Mouse (Mus musculus): ENCODE data around the gene Clstn3. TPM values are rescaled to one million over a fixed set of nuclear protein-coding genes. Genes with fewer than 3 reads are reported as not detected.
A peak's percentile ranks its signal among the peaks of the same experiment; 100 is the strongest.
"Not testable (repeated sequence)": the region's sequence is repeated elsewhere in the genome, so short reads cannot be mapped to it uniquely, and the experiment has no call there.

The Clstn3 gene
- polyA plus RNA-seq, 1 experiment = 4.6 TPM

- H3K4me1 ChIP-seq (ENCODE audit: control insufficient read depth, insufficient read depth, low read length) = no peaks in the 10 kb centered on the region
- no peak overlapping the region for H3K4me3 ChIP-seq (replicated peaks; ENCODE audit: control insufficient read depth, low read depth, low read length)
- TF ChIP-seq CTCF (IDR thresholded peaks at IDR 0.05; ENCODE audit: control insufficient read depth, insufficient read depth, low read length) (no peak), POLR2A (IDR thresholded peaks at IDR 0.05; ENCODE audit: borderline replicate concordance, control insufficient read depth, low read depth, low read length) (no peak)
- H3K27ac ChIP-seq (ENCODE audit: control insufficient read depth, insufficient read depth, low read depth, low read length, poor library complexity) = no peak overlapping the region
- WGBS = 87% methylated on average over 21 of the region's 21 CpGs
Measured at GRCm38 (mm10) chr6:124485414-124486144, 21.0 kb upstream of the Clstn3 start.

GRCm38 (mm10) chr6:124484851-124485250 lies 20.3 kb upstream of the Clstn3 start:
- TF ChIP-seq CTCF (IDR thresholded peaks at IDR 0.05; ENCODE audit: control insufficient read depth, insufficient read depth, low read length) = no peak
- TF ChIP-seq POLR2A (IDR thresholded peaks at IDR 0.05; ENCODE audit: borderline replicate concordance, control insufficient read depth, low read depth, low read length) = no peak
- H3K4me1 ChIP-seq (ENCODE audit: control insufficient read depth, insufficient read depth, low read length) = no peaks in the 10 kb centered on the region
- H3K27ac ChIP-seq (ENCODE audit: control insufficient read depth, insufficient read depth, low read depth, low read length, poor library complexity) = no peak overlapping the region
- 70% methylated on average over 7 of the region's 7 CpGs for WGBS
- no peak overlapping the region for H3K4me3 ChIP-seq (replicated peaks; ENCODE audit: control insufficient read depth, low read depth, low read length)

GRCm38 (mm10) chr6:124483831-124484230 lies 19.2 kb upstream of the Clstn3 start:
- H3K27ac ChIP-seq (ENCODE audit: control insufficient read depth, insufficient read depth, low read depth, low read length, poor library complexity); H3K4me1 ChIP-seq (ENCODE audit: control insufficient read depth, insufficient read depth, low read length); H3K4me3 ChIP-seq (replicated peaks; ENCODE audit: control insufficient read depth, low read depth, low read length): not testable (repeated sequence)
- WGBS = 84% methylated on average over 3 of the region's 3 CpGs

GRCm38 (mm10) chr6:124481571-124481970 lies 17.0 kb upstream of the Clstn3 start:
- peaks cover 3% of the 10 kb centered on the region for H3K4me1 ChIP-seq (ENCODE audit: control insufficient read depth, insufficient read depth, low read length)
- no peak overlapping the region for H3K27ac ChIP-seq (ENCODE audit: control insufficient read depth, insufficient read depth, low read depth, low read length, poor library complexity)
- TF ChIP-seq POLR2A (IDR thresholded peaks at IDR 0.05; ENCODE audit: borderline replicate concordance, control insufficient read depth, low read depth, low read length) = no peak
- peak; percentile 39; the same call in 1 of the 2 replicates for TF ChIP-seq CTCF (IDR thresholded peaks at IDR 0.05; ENCODE audit: control insufficient read depth, insufficient read depth, low read length)
- 40% methylated on average over 6 of the region's 6 CpGs for WGBS
- no peak overlapping the region for H3K4me3 ChIP-seq (replicated peaks; ENCODE audit: control insufficient read depth, low read depth, low read length)

- 18% methylated on average over 4 of the region's 4 CpGs for WGBS
- H3K4me1 ChIP-seq (ENCODE audit: control insufficient read depth, insufficient read depth, low read length) = peaks cover 3% of the 10 kb centered on the region
- no peak overlapping the region for H3K27ac ChIP-seq (ENCODE audit: control insufficient read depth, insufficient read depth, low read depth, low read length, poor library complexity)
- TF ChIP-seq CTCF (IDR thresholded peaks at IDR 0.05; ENCODE audit: control insufficient read depth, insufficient read depth, low read length) = no peak
- no peak for TF ChIP-seq POLR2A (IDR thresholded peaks at IDR 0.05; ENCODE audit: borderline replicate concordance, control insufficient read depth, low read depth, low read length)
- H3K4me3 ChIP-seq (replicated peaks; ENCODE audit: control insufficient read depth, low read depth, low read length) = no peak overlapping the region
Measured at GRCm38 (mm10) chr6:124480295-124480694, 15.7 kb upstream of the Clstn3 start.

- WGBS = 74% methylated on average over 3 of the region's 3 CpGs
- H3K4me3 ChIP-seq (replicated peaks; ENCODE audit: control insufficient read depth, low read depth, low read length) = no peak overlapping the region
- TF ChIP-seq POLR2A (IDR thresholded peaks at IDR 0.05; ENCODE audit: borderline replicate concordance, control insufficient read depth, low read depth, low read length) (no peak), CTCF (IDR thresholded peaks at IDR 0.05; ENCODE audit: control insufficient read depth, insufficient read depth, low read length) (no peak)
- peaks cover 3% of the 10 kb centered on the region for H3K4me1 ChIP-seq (ENCODE audit: control insufficient read depth, insufficient read depth, low read length)
- H3K27ac ChIP-seq (ENCODE audit: control insufficient read depth, insufficient read depth, low read depth, low read length, poor library complexity) = no peak overlapping the region
Measured at GRCm38 (mm10) chr6:124479573-124479930, 15.0 kb upstream of the Clstn3 start.

GRCm38 (mm10) chr6:124478874-124479572 lies 14.4 kb upstream of the Clstn3 start:
- Histone ChIP-seq H3K4me1 (ENCODE audit: control insufficient read depth, insufficient read depth, low read length) (peaks cover 3% of the 10 kb centered on the region), H3K27ac (ENCODE audit: control insufficient read depth, insufficient read depth, low read depth, low read length, poor library complexity) (no peak overlapping the region; the same call in 1 of the 2 replicates), H3K4me3 (replicated peaks; ENCODE audit: control insufficient read depth, low read depth, low read length) (no peak overlapping the region)
- TF ChIP-seq POLR2A (IDR thresholded peaks at IDR 0.05; ENCODE audit: borderline replicate concordance, control insufficient read depth, low read depth, low read length) = no peak
- no peak for TF ChIP-seq CTCF (IDR thresholded peaks at IDR 0.05; ENCODE audit: control insufficient read depth, insufficient read depth, low read length)
- 72% methylated on average over 3 of the region's 3 CpGs for WGBS

- TF ChIP-seq CTCF (IDR thresholded peaks at IDR 0.05; ENCODE audit: control insufficient read depth, insufficient read depth, low read length) (no peak), POLR2A (IDR thresholded peaks at IDR 0.05; ENCODE audit: borderline replicate concordance, control insufficient read depth, low read depth, low read length) (no peak)
- WGBS = 15% methylated on average over 17 of the region's 17 CpGs
- peaks cover 3% of the 10 kb centered on the region for H3K4me1 ChIP-seq (ENCODE audit: control insufficient read depth, insufficient read depth, low read length)
- no peak overlapping the region for H3K4me3 ChIP-seq (replicated peaks; ENCODE audit: control insufficient read depth, low read depth, low read length)
- peak overlapping the region; percentile 54 for H3K27ac ChIP-seq (ENCODE audit: control insufficient read depth, insufficient read depth, low read depth, low read length, poor library complexity)
Measured at GRCm38 (mm10) chr6:124477922-124478651, 13.5 kb upstream of the Clstn3 start.

All from bone marrow, adult 2 months (tissue).